Mouse (Mus musculus): ENCODE measurements at regions not wholly inside any gene's neighbourhood (a gene's known extent, or its start where the extent isn't known, plus 50 kb on each side); places are given as distances from the start of the nearest gene placed in this dataset.

GRCm38 (mm10) chr5:118877313-118877669 is 316.8 kb downstream of the Med13l start:
- H3K36me3 ChIP-seq (ENCODE audit: control insufficient read depth, insufficient read depth, low read length, poor library complexity, severe bottlenecking), result no peaks in the 10 kb centered on the region
- no peak overlapping the region for H3K27ac ChIP-seq (ENCODE audit: insufficient read depth, low read length)
- no peak overlapping the region for H3K4me3 ChIP-seq (ENCODE audit: low read depth, low read length)
- H3K4me1 ChIP-seq (ENCODE audit: control insufficient read depth, insufficient read depth, low read length), result no peaks in the 10 kb centered on the region
- TF ChIP-seq CTCF (IDR thresholded peaks at IDR 0.05; ENCODE audit: low read depth, low read length) (peak; percentile 63), EP300 (IDR thresholded peaks at IDR 0.05; ENCODE audit: insufficient read depth, low read depth, low read length) (no peak), POLR2A (IDR thresholded peaks at IDR 0.05; ENCODE audit: insufficient read depth, low read length) (no peak)
- H3K9ac ChIP-seq (ENCODE audit: low read depth, poor library complexity, severe bottlenecking), result no peak overlapping the region
- H3K9me3 ChIP-seq (replicated peaks; ENCODE audit: control insufficient read depth, insufficient read depth, low read length, poor library complexity, severe bottlenecking), result no peaks in the 10 kb centered on the region
- H3K27me3 ChIP-seq (ENCODE audit: control insufficient read depth, insufficient read depth, low read length, poor library complexity, severe bottlenecking), result no peaks in the 10 kb centered on the region

- H3K4me1 ChIP-seq (ENCODE audit: control insufficient read depth, insufficient read depth, low read length), result no peaks in the 10 kb centered on the region
- no peaks in the 10 kb centered on the region for H3K27me3 ChIP-seq (ENCODE audit: control insufficient read depth, insufficient read depth, low read length, poor library complexity, severe bottlenecking)
- no peak for TF ChIP-seq EP300 (IDR thresholded peaks at IDR 0.05; ENCODE audit: insufficient read depth, low read depth, low read length)
- TF ChIP-seq CTCF (IDR thresholded peaks at IDR 0.05; ENCODE audit: low read depth, low read length), result no peak
- TF ChIP-seq POLR2A (IDR thresholded peaks at IDR 0.05; ENCODE audit: insufficient read depth, low read length), result no peak
- no peak overlapping the region for H3K27ac ChIP-seq (ENCODE audit: insufficient read depth, low read length)
- H3K36me3 ChIP-seq (ENCODE audit: control insufficient read depth, insufficient read depth, low read length, poor library complexity, severe bottlenecking), result no peaks in the 10 kb centered on the region
- no peak overlapping the region for H3K9ac ChIP-seq (ENCODE audit: low read depth, poor library complexity, severe bottlenecking)
- no peak overlapping the region for H3K4me3 ChIP-seq (ENCODE audit: low read depth, low read length)
- H3K9me3 ChIP-seq (replicated peaks; ENCODE audit: control insufficient read depth, insufficient read depth, low read length, poor library complexity, severe bottlenecking), result no peaks in the 10 kb centered on the region
Observed at GRCm38 (mm10) chr5:118877831-118878230, 317.4 kb downstream of the Med13l start.

GRCm38 (mm10) chr5:118878722-118879121 is 318.2 kb downstream of the Med13l start:
- no peak overlapping the region for H3K4me3 ChIP-seq (ENCODE audit: low read depth, low read length)
- H3K36me3 ChIP-seq (ENCODE audit: control insufficient read depth, insufficient read depth, low read length, poor library complexity, severe bottlenecking), result no peaks in the 10 kb centered on the region
- TF ChIP-seq EP300 (IDR thresholded peaks at IDR 0.05; ENCODE audit: insufficient read depth, low read depth, low read length), result no peak
- H3K4me1 ChIP-seq (ENCODE audit: control insufficient read depth, insufficient read depth, low read length), result no peaks in the 10 kb centered on the region
- H3K27ac ChIP-seq (ENCODE audit: insufficient read depth, low read length), result no peak overlapping the region
- no peaks in the 10 kb centered on the region for H3K9me3 ChIP-seq (replicated peaks; ENCODE audit: control insufficient read depth, insufficient read depth, low read length, poor library complexity, severe bottlenecking)
- H3K9ac ChIP-seq (ENCODE audit: low read depth, poor library complexity, severe bottlenecking), result no peak overlapping the region
- no peaks in the 10 kb centered on the region for H3K27me3 ChIP-seq (ENCODE audit: control insufficient read depth, insufficient read depth, low read length, poor library complexity, severe bottlenecking)

- Histone ChIP-seq H3K9me3 (replicated peaks; ENCODE audit: control insufficient read depth, insufficient read depth, low read length, poor library complexity, severe bottlenecking) (no peaks in the 10 kb centered on the region), H3K4me3 (ENCODE audit: low read depth, low read length) (no peak overlapping the region), H3K9ac (ENCODE audit: low read depth, poor library complexity, severe bottlenecking) (no peak overlapping the region), H3K36me3 (ENCODE audit: control insufficient read depth, insufficient read depth, low read length, poor library complexity, severe bottlenecking) (no peaks in the 10 kb centered on the region), H3K27me3 (ENCODE audit: control insufficient read depth, insufficient read depth, low read length, poor library complexity, severe bottlenecking) (no peaks in the 10 kb centered on the region), H3K27ac (ENCODE audit: insufficient read depth, low read length) (no peak overlapping the region), H3K4me1 (ENCODE audit: control insufficient read depth, insufficient read depth, low read length) (no peaks in the 10 kb centered on the region)
- TF ChIP-seq EP300 (IDR thresholded peaks at IDR 0.05; ENCODE audit: insufficient read depth, low read depth, low read length) (no peak), CTCF (IDR thresholded peaks at IDR 0.05; ENCODE audit: low read depth, low read length) (peak; percentile 49), POLR2A (IDR thresholded peaks at IDR 0.05; ENCODE audit: insufficient read depth, low read length) (no peak)
Observed at GRCm38 (mm10) chr5:118879808-118880478, 319.5 kb downstream of the Med13l start.

- H3K9ac ChIP-seq (ENCODE audit: low read depth, poor library complexity, severe bottlenecking), result no peak overlapping the region
- H3K4me3 ChIP-seq (ENCODE audit: low read depth, low read length), result no peak overlapping the region
- no peak overlapping the region for H3K27ac ChIP-seq (ENCODE audit: insufficient read depth, low read length)
Observed at GRCm38 (mm10) chr5:118880546-118880945, 320.1 kb downstream of the Med13l start.

GRCm38 (mm10) chr5:118881886-118882285 is 321.4 kb downstream of the Med13l start:
- Histone ChIP-seq H3K27ac (ENCODE audit: insufficient read depth, low read length) (no peak overlapping the region), H3K36me3 (ENCODE audit: control insufficient read depth, insufficient read depth, low read length, poor library complexity, severe bottlenecking) (no peaks in the 10 kb centered on the region), H3K9ac (ENCODE audit: low read depth, poor library complexity, severe bottlenecking) (no peak overlapping the region), H3K4me3 (ENCODE audit: low read depth, low read length) (no peak overlapping the region), H3K27me3 (ENCODE audit: control insufficient read depth, insufficient read depth, low read length, poor library complexity, severe bottlenecking) (no peaks in the 10 kb centered on the region), H3K4me1 (ENCODE audit: control insufficient read depth, insufficient read depth, low read length) (no peaks in the 10 kb centered on the region), H3K9me3 (replicated peaks; ENCODE audit: control insufficient read depth, insufficient read depth, low read length, poor library complexity, severe bottlenecking) (no peaks in the 10 kb centered on the region)
- TF ChIP-seq POLR2A (IDR thresholded peaks at IDR 0.05; ENCODE audit: insufficient read depth, low read length) (no peak), CTCF (IDR thresholded peaks at IDR 0.05; ENCODE audit: low read depth, low read length) (no peak), EP300 (IDR thresholded peaks at IDR 0.05; ENCODE audit: insufficient read depth, low read depth, low read length) (no peak)

More at GRCm38 (mm10) chr5:118880546-118880945, 320.1 kb downstream of the Med13l start:
- H3K27me3 ChIP-seq (ENCODE audit: control insufficient read depth, insufficient read depth, low read length, poor library complexity, severe bottlenecking), result no peaks in the 10 kb centered on the region
- no peaks in the 10 kb centered on the region for H3K4me1 ChIP-seq (ENCODE audit: control insufficient read depth, insufficient read depth, low read length)
- TF ChIP-seq CTCF (IDR thresholded peaks at IDR 0.05; ENCODE audit: low read depth, low read length) (no peak), EP300 (IDR thresholded peaks at IDR 0.05; ENCODE audit: insufficient read depth, low read depth, low read length) (no peak), POLR2A (IDR thresholded peaks at IDR 0.05; ENCODE audit: insufficient read depth, low read length) (no peak)
- H3K36me3 ChIP-seq (ENCODE audit: control insufficient read depth, insufficient read depth, low read length, poor library complexity, severe bottlenecking), result no peaks in the 10 kb centered on the region
- H3K9me3 ChIP-seq (replicated peaks; ENCODE audit: control insufficient read depth, insufficient read depth, low read length, poor library complexity, severe bottlenecking), result no peaks in the 10 kb centered on the region

Measured in ES-Bruce4 (cell line).